Mouse (Mus musculus): ENCODE measurements around the gene Rae1.

Gene Rae1

GRCm38 (mm10) chr2:172999630-173000284 lies at the start of gene Rae1:
Rae1 (plus strand) TSS chr2:173000117.
- DNase-seq = peak; percentile 99

GRCm38 (mm10) chr2:172950119-172950676 lies 49.7 kb upstream of the Rae1 start:
- no peak for DNase-seq

- DNase-seq = no peak
Observed at GRCm38 (mm10) chr2:172950722-172951121, 49.2 kb upstream of the Rae1 start.

- DNase-seq = no peak
Observed at GRCm38 (mm10) chr2:172951976-172952375, 47.9 kb upstream of the Rae1 start.

GRCm38 (mm10) chr2:172958579-172958978 lies 41.3 kb upstream of the Rae1 start:
- no peak for DNase-seq

GRCm38 (mm10) chr2:172959006-172959768 lies 40.7 kb upstream of the Rae1 start:
- peak; percentile 69 for DNase-seq

- DNase-seq = no peak
Observed at GRCm38 (mm10) chr2:172960350-172960749, 39.6 kb upstream of the Rae1 start.

GRCm38 (mm10) chr2:172961211-172961610 lies 38.7 kb upstream of the Rae1 start:
- peak; percentile 89 for DNase-seq

GRCm38 (mm10) chr2:172965249-172965648 lies 34.7 kb upstream of the Rae1 start:
- peak; percentile 77 for DNase-seq

- no peak for DNase-seq
Observed at GRCm38 (mm10) chr2:172966480-172966879, 33.4 kb upstream of the Rae1 start.

- DNase-seq = no peak
Observed at GRCm38 (mm10) chr2:172971865-172972264, 28.1 kb upstream of the Rae1 start.

GRCm38 (mm10) chr2:172973806-172974565 lies 25.9 kb upstream of the Rae1 start:
- peak; percentile 37 for DNase-seq

- DNase-seq = no peak
Observed at GRCm38 (mm10) chr2:172974701-172975100, 25.2 kb upstream of the Rae1 start.

GRCm38 (mm10) chr2:172975159-172975558 lies 24.8 kb upstream of the Rae1 start:
- no peak for DNase-seq

GRCm38 (mm10) chr2:172976661-172977238 lies 23.2 kb upstream of the Rae1 start:
- no peak for DNase-seq

GRCm38 (mm10) chr2:172977409-172978130 lies 22.3 kb upstream of the Rae1 start, which contains the start of gene Spo11:
Spo11 (plus strand) TSS chr2:172977700.
- DNase-seq = no peak

- DNase-seq = no peak
Observed at GRCm38 (mm10) chr2:172978131-172978633, 21.7 kb upstream of the Rae1 start.

GRCm38 (mm10) chr2:172979666-172980345 lies 20.1 kb upstream of the Rae1 start:
- DNase-seq = no peak

- DNase-seq = peak; percentile 92
Observed at GRCm38 (mm10) chr2:172982776-172983561, 16.9 kb upstream of the Rae1 start.

GRCm38 (mm10) chr2:172990161-172990560 lies 9.8 kb upstream of the Rae1 start:
- DNase-seq = no peak
